Mouse (Mus musculus) spleen, adult 2 months (tissue): ENCODE results near the gene Adcyap1.

Source experiments
- CTCF ChIP-seq: fragments of 200-500 bp; IDR thresholded peaks from 2 replicates; pipeline ENCODE4 v1.5.1; 2011; ENCODE audit warnings: mild to moderate bottlenecking, inconsistent platforms; ENCODE audit not compliant: insufficient read depth, insufficient read length, insufficient replicate concordance; ENCODE audit errors: extremely low read depth
- POLR2A ChIP-seq: fragments of 200-500 bp; IDR thresholded peaks from 2 replicates; pipeline ENCODE4 v1.6.1; 2011; ENCODE audit warnings: low read depth, low read length, inconsistent platforms

DNA sequence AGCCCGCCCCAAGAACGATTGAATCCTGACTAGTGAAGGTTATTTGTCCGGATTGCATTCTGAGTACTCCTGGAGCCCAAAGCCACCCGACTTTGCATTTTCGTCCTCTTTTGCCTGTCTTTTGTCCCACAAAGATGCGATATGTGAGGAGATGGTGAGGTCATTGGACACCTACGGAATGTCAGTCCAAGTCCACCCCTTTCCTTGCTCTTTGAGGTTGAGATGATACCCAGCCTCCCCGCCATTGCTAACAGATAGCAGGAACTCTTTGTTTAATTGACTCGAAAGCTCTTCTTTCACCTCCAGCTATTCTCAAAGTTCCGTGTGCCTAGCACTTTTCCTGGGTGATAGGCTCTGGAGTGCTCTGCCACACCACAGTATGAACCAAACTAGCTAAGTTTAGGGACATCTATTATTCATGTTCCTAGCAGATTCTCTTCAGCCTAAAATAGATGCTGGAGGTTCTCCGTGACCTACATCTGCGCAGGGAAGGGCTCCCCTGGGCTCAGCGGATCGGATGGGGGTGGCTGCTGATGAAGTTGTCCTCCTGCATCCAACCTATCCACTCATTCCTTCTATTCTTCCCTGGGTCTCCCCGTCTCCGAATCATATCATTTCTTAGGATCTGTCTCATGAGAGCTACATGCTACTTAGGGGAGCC is 2.6 kb downstream of the Adcyap1 start:
- TF ChIP-seq CTCF (no peak), POLR2A (no peak)
